Mouse (Mus musculus) cerebellum, adult 9-10 months (tissue): ENCODE measurements around the gene Tmem176b.
"Not testable (repeated sequence)": the region's sequence is repeated elsewhere in the genome, so short reads cannot be mapped to it uniquely, and the experiment has no call there.

Experiments used
- DNase-seq: peaks from one replicate; pipeline ENCODE4 v3.0.0; 2022

Tmem176b gene

GRCm38 (mm10) chr6:48840371-48840969 is 826 bp downstream of the Tmem176b start, which contains the start of gene Tmem176a:
Gene Tmem176a, plus strand, starts transcription at chr6:48840919.
- DNase-seq: no peak

- DNase-seq: no peak
These were observed 2.8 kb downstream of the Tmem176b start for GRCm38 (mm10) chr6:48838321-48839080.

DNA sequence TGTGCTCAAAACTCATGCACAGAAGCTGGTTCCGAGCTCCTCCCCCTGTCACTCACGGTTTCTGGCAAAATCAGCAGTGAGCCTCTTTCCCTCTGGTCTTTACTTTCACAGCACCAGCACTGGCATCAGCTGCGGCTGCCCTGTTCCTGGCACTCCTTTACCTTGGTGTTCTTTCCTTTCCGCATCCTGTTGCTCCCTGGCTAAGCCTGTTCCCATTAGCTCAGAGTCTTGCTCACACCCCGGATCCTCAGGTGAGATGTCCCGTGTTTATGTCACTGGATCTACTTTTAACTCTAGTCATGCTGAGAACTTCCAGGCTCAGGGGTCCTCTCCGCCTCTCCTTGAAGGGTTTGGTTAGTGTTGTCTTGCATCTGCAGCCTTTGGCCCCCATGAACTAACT is 3.8 kb downstream of the Tmem176b start:
- DNase-seq: no peak

DNA sequence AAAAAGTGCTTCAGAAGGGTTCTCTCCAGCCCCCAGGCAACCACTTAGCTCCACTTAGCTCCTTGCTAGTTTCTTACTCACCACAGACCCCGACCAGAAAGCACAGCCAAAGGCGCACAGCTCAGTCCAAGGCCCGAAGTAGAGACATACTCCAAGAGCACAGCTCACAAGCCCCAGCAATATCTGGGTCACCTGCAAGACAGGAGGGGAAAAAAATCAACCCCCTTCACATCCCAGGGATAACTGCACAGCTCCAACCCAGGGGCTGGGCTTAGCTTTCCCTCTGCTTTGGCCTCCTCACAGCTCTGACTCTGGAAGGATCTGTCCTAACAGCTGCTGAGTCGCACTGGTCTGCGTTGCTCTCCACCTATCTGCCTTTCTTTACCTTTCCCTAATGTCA is 5.2 kb downstream of the Tmem176b start:
- no peak for DNase-seq

GRCm38 (mm10) chr6:48835241-48835640 is 6.1 kb downstream of the Tmem176b start:
- no peak for DNase-seq

- DNase-seq: no peak
These were observed 7.8 kb downstream of the Tmem176b start for GRCm38 (mm10) chr6:48833515-48833914.

DNA sequence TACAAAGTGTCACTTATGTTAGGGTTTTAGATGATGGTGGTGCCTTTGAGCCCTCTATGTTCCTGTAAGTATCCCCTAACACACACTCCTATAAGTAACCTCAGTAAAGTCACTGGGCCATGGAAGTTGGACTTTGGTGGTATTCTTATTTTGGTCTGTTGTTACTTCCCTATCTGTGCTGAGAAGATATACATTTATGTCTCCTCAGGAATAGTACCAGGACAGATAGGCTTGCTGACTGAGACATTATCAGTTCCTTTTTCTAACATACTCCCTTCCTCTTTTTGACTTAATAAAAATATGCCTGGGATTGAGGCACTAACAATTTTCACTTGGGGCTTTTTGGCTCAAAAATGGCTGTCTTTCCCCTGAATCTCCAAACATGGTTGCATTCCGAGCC is 8.9 kb downstream of the Tmem176b start:
- no peak for DNase-seq

GRCm38 (mm10) chr6:48831141-48831540 is 10.2 kb downstream of the Tmem176b start:
- no peak for DNase-seq

DNA sequence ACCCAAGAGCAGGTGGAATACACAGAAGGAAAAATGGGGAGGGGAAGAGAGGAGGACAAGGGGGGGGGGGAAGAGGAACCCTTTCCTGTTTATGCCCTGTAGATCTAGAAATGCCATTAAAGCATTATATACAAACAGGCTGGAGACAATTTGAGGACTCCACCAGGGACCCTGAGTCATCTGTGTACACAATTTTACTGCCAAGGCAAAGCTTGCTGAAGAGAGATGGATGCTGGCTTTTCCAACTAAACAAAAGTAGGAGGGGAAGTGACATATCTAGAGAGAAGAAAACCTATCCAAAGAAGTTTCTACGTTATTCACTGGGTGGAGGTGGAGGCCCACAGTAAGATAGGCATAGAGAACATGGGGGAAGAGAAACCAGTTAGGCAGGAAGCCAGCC is 11.1 kb downstream of the Tmem176b start:
- no peak for DNase-seq

- DNase-seq: no peak
These were observed 11.6 kb downstream of the Tmem176b start for GRCm38 (mm10) chr6:48829651-48830050.

DNA sequence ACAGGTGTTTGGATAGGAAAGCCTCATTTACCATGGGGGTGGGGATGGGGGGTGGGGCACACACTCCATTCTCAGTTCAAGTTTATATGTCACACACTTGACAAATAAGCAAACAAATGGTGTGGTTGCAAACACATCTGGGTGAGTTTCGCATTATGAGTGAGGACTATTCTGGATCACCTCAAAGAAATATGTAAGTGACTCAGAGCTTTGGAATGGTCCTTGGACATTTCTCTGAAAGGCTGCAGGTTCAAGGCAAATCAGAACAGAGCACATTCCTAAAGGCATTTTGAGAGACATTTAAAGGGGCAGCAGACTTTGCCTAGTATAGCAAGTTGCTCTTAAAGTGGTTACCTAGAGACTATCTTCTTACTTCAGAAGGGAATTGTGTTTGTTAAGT is 12.3 kb downstream of the Tmem176b start:
- DNase-seq: no peak

- DNase-seq: no peak
These were observed 16.3 kb downstream of the Tmem176b start for GRCm38 (mm10) chr6:48825016-48825415.

- DNase-seq: not testable (repeated sequence)
These were observed 19.1 kb downstream of the Tmem176b start for GRCm38 (mm10) chr6:48821991-48822785.

DNA sequence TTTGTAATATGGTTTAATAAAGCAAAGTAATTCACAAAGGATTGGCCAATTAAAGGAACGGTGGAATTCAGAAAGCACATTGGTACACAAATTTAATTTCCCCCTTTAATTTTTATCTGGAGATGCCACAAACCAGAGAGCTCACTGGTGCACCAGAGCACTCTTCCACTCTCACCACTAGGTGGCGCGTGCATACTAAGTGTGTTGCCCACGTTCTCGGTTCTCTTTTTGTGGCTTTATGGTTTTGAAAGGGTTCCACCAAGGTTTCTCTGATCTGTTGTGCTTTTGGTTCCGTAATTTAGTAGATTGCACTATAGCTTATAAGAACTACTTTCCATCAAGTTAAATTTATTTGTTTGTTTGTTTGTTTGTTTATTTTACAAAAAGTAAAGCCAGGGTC is 23.5 kb downstream of the Tmem176b start:
- peak; percentile 54 for DNase-seq

GRCm38 (mm10) chr6:48815013-48815412 is 26.3 kb downstream of the Tmem176b start:
- no peak for DNase-seq

DNA sequence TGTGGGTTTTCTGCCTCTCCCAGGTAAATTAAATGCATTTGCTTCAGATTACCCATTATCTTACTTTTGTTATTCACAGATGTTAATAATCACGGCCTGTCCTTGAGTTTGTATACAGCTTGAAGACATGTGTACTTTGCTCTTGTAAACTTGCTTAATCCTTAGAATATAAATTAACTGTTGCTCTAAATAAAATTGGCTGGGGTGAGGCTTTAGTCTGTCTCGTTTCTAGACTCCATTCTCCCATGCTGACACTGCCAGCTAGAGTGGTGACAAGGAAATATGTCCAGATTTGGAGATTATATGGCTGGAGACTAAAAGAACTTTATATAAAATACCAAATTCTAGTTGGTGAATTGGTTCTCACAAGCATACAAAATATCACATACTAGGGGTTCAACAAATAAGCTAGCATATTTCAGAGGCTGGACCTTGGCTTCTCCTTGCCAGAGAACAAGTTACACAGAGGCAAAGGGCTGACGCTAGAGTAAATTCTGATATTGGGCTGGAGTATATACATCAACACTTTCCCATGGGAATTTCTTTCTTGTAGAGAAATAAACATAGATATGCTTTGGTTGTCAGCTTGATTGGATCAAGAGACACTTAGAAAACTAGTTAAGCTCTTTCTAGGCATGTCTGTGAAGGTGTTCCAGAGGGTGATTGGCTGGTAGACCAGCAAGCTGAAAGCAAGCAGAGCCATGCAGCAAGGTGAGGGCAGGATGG is 31.6 kb downstream of the Tmem176b start:
- DNase-seq: no peak

DNA sequence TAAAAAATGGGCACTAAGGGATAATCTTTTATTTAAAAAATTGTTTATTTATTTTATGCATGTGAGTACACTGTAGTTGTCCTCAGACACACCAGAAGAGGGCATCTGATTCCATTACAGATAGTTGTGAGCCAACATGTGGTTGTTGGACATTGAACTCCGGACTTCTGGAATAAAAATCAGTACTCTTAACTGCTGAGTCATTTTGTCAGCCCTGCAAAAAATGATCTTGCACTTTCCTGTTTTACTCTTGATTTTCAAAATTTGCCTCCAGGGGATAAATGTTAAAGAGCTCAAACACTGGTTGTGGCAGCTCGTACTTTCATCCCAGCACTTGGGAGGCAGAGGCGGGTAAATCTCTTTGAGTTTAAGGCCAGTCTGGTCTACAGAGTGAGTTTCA is 34.5 kb downstream of the Tmem176b start:
- DNase-seq: no peak

- DNase-seq: no peak
These were observed 37.0 kb downstream of the Tmem176b start for GRCm38 (mm10) chr6:48804346-48804745.

GRCm38 (mm10) chr6:48803406-48804051 is 37.8 kb downstream of the Tmem176b start:
- no peak for DNase-seq

GRCm38 (mm10) chr6:48801897-48802296 is 39.4 kb downstream of the Tmem176b start:
- DNase-seq: no peak

GRCm38 (mm10) chr6:48787867-48788266 is 53.4 kb downstream of the Tmem176b start:
- no peak for DNase-seq

GRCm38 (mm10) chr6:48785601-48786000 is 55.7 kb downstream of the Tmem176b start:
- no peak for DNase-seq

DNA sequence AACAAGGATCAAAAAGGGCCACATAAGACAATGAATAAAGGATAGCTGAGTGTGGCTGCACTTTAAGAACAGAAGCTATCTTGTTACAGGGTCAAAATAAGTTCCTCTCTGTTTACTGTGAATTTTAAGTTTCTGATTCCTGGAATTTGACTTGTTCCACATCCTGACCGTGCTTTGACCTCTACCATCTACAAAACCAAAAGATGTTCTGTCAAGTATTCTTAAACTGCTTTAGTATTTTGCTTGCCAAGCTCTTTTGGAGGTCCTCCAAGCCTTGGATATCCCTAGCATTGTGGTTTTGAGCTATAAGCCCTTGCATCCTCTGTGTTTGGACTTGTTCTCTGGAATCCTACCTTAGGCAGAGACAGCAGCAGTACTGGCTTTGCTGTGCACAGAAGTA is 56.1 kb downstream of the Tmem176b start:
- no peak for DNase-seq
